Mouse (Mus musculus) skeletal muscle tissue, postnatal 0 days (tissue): ENCODE results near the gene Hebp2. TPM values are rescaled to one million over a fixed set of nuclear protein-coding genes. Genes with fewer than 3 reads are reported as not detected.

ENCODE experiments used
- polyA plus RNA-seq: library from polyadenylated mRNA; unstranded; fragments of >200 nt; fragmentation: Nextera tagmentation; extraction: Ambion mirVana; gene quantifications from 2 replicates; pipeline ENCODE4 v1.2.1, GENCODE M21; 2015

Gene Hebp2
- polyA plus RNA-seq = 2.6 and 7.6 TPM in 2 replicates

GRCm38 (mm10) chr10:18545813-18546235, at the start of gene Hebp2:
Gene Hebp2 (minus strand): TSS chr10:18546076.

Other genes starting within 250 kb of the Hebp2 start
- gene Nhsl1, start 227.1 kb downstream of the Hebp2 start, polyA plus RNA-seq = 4.6 and 4.7 TPM in 2 replicates
- gene Arfgef3, start 197.9 kb upstream of the Hebp2 start, polyA plus RNA-seq = 0.26 and 0.40 TPM in 2 replicates
- gene Gm4922, start 240.7 kb upstream of the Hebp2 start, polyA plus RNA-seq = 0.09 and 0.10 TPM in 2 replicates